Mouse (Mus musculus) lung, embryonic 15.5 days (tissue): Measurements from ENCODE around the gene Uck1. TPM values are rescaled to one million over a fixed set of nuclear protein-coding genes. Genes with fewer than 3 reads are reported as not detected.

Experiments
- ATAC-seq: fragments of 200-750 bp; cut with Nextera tagmentation; 2 replicates; pipeline ENCODE4 v1.8.0; 2017; ENCODE audit warnings: moderate number of reproducible peaks, borderline replicate concordance; ENCODE audit not compliant: low FRiP score, low TSS enrichment; ENCODE audit errors: extremely low read depth
- H3K27ac ChIP-seq: fragments of 300-500 bp; sonication (generic); 2 replicates; pipeline ENCODE4 v1.5.1; 2015; ENCODE audit warnings: moderate library complexity, mild to moderate bottlenecking, inconsistent platforms
- H3K27me3 ChIP-seq: fragments of 300-500 bp; sonication (generic); 2 replicates; pipeline ENCODE4 v1.6.1; 2015; ENCODE audit warnings: inconsistent platforms
- H3K36me3 ChIP-seq: fragments of 300-500 bp; sonication (generic); 2 replicates; pipeline ENCODE4 v1.6.1; 2015; ENCODE audit warnings: inconsistent platforms
- H3K4me1 ChIP-seq: fragments of 300-500 bp; sonication (generic); 2 replicates; pipeline ENCODE4 v1.6.1; 2015; ENCODE audit warnings: inconsistent platforms
- H3K4me2 ChIP-seq: fragments of 300-500 bp; sonication (generic); 2 replicates; pipeline ENCODE4 v1.6.1; 2015; ENCODE audit warnings: inconsistent platforms, mild to moderate bottlenecking, moderate library complexity
- H3K4me3 ChIP-seq: fragments of 300-500 bp; sonication (generic); 2 replicates; pipeline ENCODE4 v1.5.1; 2015; ENCODE audit warnings: mild to moderate bottlenecking, inconsistent platforms
- H3K9ac ChIP-seq: fragments of 300-500 bp; sonication (generic); 2 replicates; pipeline ENCODE4 v1.6.1; 2015; ENCODE audit warnings: inconsistent platforms
- H3K9me3 ChIP-seq: fragments of 300-500 bp; sonication (generic); 2 replicates; pipeline ENCODE4 v1.6.1; 2016; ENCODE audit warnings: inconsistent platforms
- WGBS: fragments of 180-500 bp; shearing (Covaris S2); methylation state at CpG from one replicate; pipeline ENCODE4 v1.1.7; 2015; 5-methylcytosine and 5-hydroxymethylcytosine counted together
- polyA plus RNA-seq: library from polyadenylated mRNA; unstranded; fragments of >200 nt; fragmentation: Nextera tagmentation; extraction: Ambion mirVana; gene quantifications from 2 replicates; pipeline ENCODE4 v1.2.1, GENCODE M21; 2015

The Uck1 gene
- polyA plus RNA-seq, 1 experiment from 2014 or later = 69.9 TPM

DNA sequence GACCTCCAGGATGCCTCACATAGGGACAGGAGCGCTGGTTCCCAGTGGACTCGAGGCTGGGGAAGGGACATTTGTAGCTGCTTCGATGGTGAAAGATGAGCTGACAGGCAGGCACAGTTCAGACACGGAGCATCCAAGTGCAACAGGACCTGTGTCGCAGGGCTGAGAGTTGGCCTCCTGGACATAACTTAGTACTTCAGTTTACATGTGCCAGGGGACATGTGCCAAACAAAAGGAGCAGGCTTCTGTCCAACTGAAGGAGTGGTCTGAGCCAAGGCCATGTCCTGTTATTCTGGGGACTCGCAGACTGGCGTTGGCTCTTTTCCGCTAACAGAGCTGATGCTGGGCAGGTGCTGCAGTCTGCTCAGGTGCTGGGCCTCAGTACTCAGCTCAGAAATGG lies 34.4 kb upstream of the Uck1 start:
- whole genome bisulfite sequencing = 76% methylated on average over 8 of the region's 8 CpGs
- Histone ChIP-seq H3K9me3 (no peaks in the 10 kb centered on the region), H3K4me2 (no peak overlapping the region), H3K27me3 (no peaks in the 10 kb centered on the region), H3K27ac (no peak overlapping the region), H3K4me1 (peaks cover 3% of the 10 kb centered on the region), H3K4me3 (no peak overlapping the region), H3K9ac (no peak overlapping the region), H3K36me3 (peaks cover 45% of the 10 kb centered on the region)
- no peak for ATAC-seq

DNA sequence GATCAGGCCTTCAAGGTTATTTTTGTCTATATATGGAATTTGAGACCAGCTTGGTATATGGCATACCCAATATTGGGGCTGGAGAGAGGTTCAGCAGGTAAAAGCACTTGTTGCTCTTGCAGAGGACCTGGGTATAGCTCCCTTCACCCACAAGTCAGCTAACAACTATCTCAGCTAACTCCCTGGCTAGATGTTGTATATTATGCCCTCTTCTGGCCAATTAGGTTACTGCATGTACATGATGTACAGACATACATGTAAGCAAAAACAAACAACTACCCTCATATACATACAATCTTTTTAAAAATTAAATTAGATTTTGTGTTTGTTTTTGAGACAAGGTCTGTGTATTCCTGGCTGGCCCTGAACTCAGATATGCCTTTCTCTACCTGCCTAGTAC lies 29.6 kb upstream of the Uck1 start:
- H3K4me3 ChIP-seq = peak overlapping the region; percentile 84
- no peaks in the 10 kb centered on the region for H3K27me3 ChIP-seq
- peak overlapping the region; percentile 74 for H3K4me2 ChIP-seq
- ATAC-seq = no peak
- H3K9me3 ChIP-seq = no peaks in the 10 kb centered on the region
- H3K27ac ChIP-seq = no peak overlapping the region
- no peak overlapping the region for H3K9ac ChIP-seq
- H3K36me3 ChIP-seq = peaks cover 20% of the 10 kb centered on the region
- H3K4me1 ChIP-seq = peaks cover 18% of the 10 kb centered on the region

DNA sequence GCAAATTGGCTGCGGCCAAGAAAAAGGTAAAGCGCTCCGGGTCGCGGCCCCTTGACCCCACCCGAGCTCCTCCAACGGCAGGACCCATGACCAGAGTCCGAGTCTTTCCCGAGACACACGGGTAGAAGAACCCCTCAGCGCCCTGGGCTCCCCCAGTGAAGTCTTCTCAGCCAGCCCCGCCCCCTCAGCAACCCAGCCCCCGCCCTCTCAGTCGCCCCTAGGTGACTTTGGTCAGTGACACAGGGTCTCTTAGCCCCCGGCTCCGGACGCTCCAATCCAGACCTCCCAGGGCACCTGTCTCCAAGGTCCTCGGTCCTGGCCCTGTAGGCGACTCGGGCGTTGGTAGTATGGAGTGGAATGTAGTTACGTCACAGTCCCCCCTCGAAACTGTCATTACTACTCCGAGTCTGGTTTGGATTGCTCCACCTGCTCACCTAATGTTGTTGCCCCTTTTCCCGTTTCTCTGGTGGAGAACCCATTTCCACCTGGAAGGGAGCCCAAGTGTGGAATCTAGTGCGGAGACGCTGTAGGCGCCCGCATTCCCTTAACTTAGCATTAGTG lies 28.5 kb upstream of the Uck1 start:
- Histone ChIP-seq H3K4me2 (peak overlapping the region; percentile 74), H3K9ac (peak overlapping the region; percentile 80), H3K36me3 (peaks cover 30% of the 10 kb centered on the region), H3K4me3 (peak overlapping the region; percentile 84), H3K4me1 (peaks cover 18% of the 10 kb centered on the region), H3K9me3 (no peaks in the 10 kb centered on the region), H3K27me3 (no peaks in the 10 kb centered on the region), H3K27ac (peak overlapping the region; percentile 7)
- peak; percentile 60 for ATAC-seq
- under 1% methylated on average over 28 of the region's 29 CpGs for WGBS

DNA sequence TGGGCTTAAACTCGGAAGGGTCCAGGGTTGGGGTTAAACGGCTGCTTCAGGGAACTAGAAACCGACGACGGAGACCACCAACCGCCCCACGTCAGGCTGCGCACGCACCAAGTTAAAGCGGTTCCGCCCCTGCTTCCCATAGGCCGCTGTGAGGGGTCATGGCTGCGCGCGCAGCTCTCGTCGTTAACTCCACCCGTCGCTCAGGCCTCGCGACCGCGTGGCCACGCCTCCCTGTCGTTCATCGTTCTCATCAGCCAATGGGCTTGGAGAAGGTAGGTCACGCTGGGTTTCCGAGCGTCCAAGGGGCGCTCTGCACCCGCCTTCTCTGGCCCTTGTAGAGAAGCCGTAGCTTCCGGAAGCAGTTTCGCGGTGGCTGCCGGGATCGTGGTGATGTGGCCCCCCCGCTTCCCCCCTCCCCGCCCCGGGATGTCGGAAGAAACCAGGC lies 28.0 kb upstream of the Uck1 start, which contains the start of gene Swi5:
TSS of gene Swi5 (minus strand) at position 153 of the 445 bp plus-strand sequence.
- WGBS = under 1% methylated on average over 40 of the region's 41 CpGs
- peak; percentile 99 for ATAC-seq
- Histone ChIP-seq H3K4me2 (peak within 1 kb of the TSS; percentile 87), H3K27ac (peak within 1 kb of the TSS; percentile 68), H3K4me3 (peak within 1 kb of the TSS; percentile 84), H3K9ac (peak within 1 kb of the TSS; percentile 92), H3K27me3 (no peaks in the 10 kb centered on the region), H3K4me1 (peaks cover 18% of the 10 kb centered on the region), H3K9me3 (no peaks in the 10 kb centered on the region), H3K36me3 (peaks cover 28% of the 10 kb centered on the region)

DNA sequence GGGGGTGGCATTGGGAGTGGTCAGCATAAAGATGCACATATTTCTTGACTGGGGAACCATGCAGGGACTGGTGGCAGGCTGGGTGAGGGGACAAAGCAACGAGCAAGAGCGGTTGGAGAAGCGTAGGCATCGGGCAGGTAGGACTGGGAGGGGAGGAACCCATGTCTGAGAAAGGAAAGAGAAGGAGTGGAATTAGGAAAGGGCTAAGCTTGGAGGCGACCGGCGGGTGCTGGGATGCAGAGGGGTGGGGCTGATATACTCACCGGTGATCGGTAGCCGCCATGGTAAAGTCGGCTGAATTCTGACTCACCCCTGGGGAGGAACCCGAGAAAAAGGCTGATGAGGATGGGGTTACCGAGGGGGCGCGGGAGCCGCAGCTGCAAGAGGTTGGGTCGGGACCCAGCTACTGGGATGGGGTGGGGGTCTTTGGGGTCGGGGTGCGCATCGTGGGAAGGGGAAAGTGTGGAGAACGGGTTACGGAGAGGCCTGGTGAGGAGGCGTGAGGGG lies 27.4 kb upstream of the Uck1 start, which contains the start of gene Golga2:
TSS of gene Golga2 (plus strand) at position 51 of the 507 bp plus-strand sequence.
- H3K4me1 ChIP-seq = peaks cover 18% of the 10 kb centered on the region
- H3K36me3 ChIP-seq = peaks cover 22% of the 10 kb centered on the region
- H3K9ac ChIP-seq = peak within 1 kb of the TSS; percentile 92
- peak within 1 kb of the TSS; percentile 84 for H3K4me3 ChIP-seq
- under 1% methylated on average over 23 of the region's 23 CpGs for WGBS
- peak within 1 kb of the TSS; percentile 87 for H3K4me2 ChIP-seq
- H3K27me3 ChIP-seq = no peaks in the 10 kb centered on the region
- H3K9me3 ChIP-seq = no peaks in the 10 kb centered on the region
- peak; percentile 7; the same call in 1 of the 2 replicates for ATAC-seq
- peak within 1 kb of the TSS; percentile 68 for H3K27ac ChIP-seq

DNA sequence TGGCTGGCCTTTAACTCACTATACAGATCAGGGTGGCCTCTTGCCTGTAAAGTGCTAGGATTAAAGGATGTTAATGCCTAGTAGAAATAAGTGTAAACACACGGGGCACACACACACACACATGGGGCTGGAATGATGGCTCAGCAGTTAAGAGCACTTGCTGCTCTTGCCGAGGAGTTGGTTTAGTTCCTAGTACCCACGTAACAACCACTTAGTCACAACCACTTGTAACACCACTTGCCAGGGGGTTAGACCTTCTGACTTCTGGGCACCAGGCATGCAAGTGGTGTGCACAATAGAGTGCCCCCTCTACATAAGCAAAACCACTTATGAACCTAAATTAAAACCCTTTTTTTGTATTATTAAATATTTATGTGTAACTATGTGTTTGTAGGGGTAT lies 24.0 kb upstream of the Uck1 start:
- whole genome bisulfite sequencing = 85% methylated on average over 3 of the region's 3 CpGs
- H3K4me2 ChIP-seq = no peak overlapping the region
- no peak for ATAC-seq
- no peak overlapping the region for H3K9ac ChIP-seq
- peaks cover 50% of the 10 kb centered on the region for H3K36me3 ChIP-seq
- H3K9me3 ChIP-seq = no peaks in the 10 kb centered on the region
- H3K27me3 ChIP-seq = no peaks in the 10 kb centered on the region
- peaks cover 11% of the 10 kb centered on the region for H3K4me1 ChIP-seq
- H3K4me3 ChIP-seq = no peak overlapping the region
- H3K27ac ChIP-seq = no peak overlapping the region

DNA sequence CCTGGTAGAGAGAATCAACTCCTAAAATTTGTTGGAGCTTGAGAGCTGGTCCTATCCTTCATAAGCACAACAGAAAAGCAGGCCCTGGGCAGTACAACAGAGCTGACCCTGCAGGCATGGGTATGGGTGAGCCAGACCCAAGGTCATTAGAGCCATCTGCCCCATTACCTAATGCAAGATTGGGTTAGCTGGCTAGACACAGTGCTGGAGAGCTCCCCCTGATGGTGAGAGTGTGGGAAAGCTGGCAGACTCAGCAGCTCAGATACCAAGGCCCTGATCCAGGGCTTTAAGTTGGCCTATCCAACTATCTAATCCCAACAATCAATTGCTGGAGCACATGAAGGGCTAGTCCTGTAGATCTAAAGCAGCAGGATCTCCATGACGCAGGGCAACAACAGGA lies 22.8 kb upstream of the Uck1 start:
- Histone ChIP-seq H3K4me3 (no peak overlapping the region), H3K9ac (no peak overlapping the region), H3K27ac (no peak overlapping the region), H3K9me3 (no peaks in the 10 kb centered on the region), H3K4me1 (peaks cover 9% of the 10 kb centered on the region), H3K36me3 (peaks cover 63% of the 10 kb centered on the region), H3K27me3 (no peaks in the 10 kb centered on the region), H3K4me2 (no peak overlapping the region)
- WGBS = 89% methylated on average over 1 of the region's 1 CpGs
- no peak for ATAC-seq

DNA sequence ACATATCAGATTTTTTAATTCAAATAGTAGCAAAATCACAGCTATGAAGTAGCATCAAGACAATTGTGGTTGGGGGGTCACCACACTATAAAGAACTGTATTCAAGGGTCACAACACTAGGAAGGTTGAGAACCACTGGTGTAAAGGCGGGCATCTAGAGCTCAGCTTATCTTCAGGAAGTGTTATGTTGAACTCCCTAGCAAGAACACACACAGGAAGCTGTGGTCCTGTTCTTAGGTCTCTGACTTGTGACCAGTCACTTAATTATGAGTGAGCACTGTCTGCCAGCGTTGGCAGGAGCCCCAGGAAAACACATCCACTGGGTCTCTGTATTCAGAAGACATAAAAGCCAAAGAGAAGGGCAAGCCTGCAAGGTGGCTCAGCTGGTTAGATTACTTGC lies 22.3 kb upstream of the Uck1 start:
- Histone ChIP-seq H3K9ac (no peak overlapping the region), H3K9me3 (no peaks in the 10 kb centered on the region), H3K4me1 (peaks cover 9% of the 10 kb centered on the region), H3K27ac (no peak overlapping the region), H3K27me3 (no peaks in the 10 kb centered on the region), H3K4me3 (no peak overlapping the region), H3K36me3 (peaks cover 67% of the 10 kb centered on the region), H3K4me2 (no peak overlapping the region)
- WGBS = 80% methylated on average over 2 of the region's 2 CpGs
- ATAC-seq = no peak

DNA sequence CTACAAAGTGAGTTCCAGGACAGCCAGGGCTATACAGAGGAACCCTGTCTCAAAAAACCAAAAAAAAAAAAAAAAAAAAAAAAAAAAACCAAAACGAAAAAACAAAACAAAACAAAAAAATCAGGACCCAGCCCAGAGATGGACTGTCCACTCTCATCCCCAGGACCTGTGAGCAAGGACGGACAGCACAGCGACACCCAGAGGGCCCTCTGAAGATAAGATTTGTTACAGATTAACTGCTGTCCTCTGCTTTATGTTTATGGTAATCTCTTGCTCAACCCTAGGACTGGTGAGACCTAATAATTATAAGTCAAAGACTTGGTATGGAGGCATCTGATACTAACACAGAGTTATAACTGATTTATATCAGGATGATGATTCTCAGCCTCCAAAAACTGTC lies 15.9 kb upstream of the Uck1 start:
- WGBS = 81% methylated on average over 3 of the region's 3 CpGs
- Histone ChIP-seq H3K4me1 (no peaks in the 10 kb centered on the region), H3K4me3 (no peak overlapping the region), H3K27ac (no peak overlapping the region), H3K4me2 (no peak overlapping the region), H3K9ac (no peak overlapping the region), H3K9me3 (no peaks in the 10 kb centered on the region), H3K27me3 (no peaks in the 10 kb centered on the region), H3K36me3 (peaks cover 39% of the 10 kb centered on the region)
- no peak for ATAC-seq

DNA sequence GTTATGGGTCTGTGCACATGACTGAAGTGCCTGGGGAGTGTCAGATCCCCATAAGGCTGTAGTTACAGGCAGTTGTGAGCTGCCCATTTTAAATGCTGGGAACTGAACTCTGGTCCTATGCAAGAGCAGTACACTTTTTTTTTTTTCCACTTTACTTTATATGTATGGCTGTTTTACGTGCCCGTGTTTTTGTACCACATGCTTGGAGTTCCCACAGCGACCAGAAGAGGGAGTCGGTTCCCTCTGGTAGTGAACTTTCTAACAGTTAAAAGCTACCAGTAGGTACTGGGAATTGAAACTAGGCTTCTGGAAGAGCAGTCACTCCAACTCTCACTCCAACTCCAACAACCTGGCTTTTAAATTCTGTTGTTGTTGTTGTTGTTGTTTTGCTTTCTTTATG lies 676 bp upstream of the Uck1 start:
- no peak overlapping the region for H3K9ac ChIP-seq
- H3K4me3 ChIP-seq = no peak overlapping the region
- H3K36me3 ChIP-seq = peaks cover 22% of the 10 kb centered on the region
- H3K4me2 ChIP-seq = peak overlapping the region; percentile 59; the same call in 1 of the 2 replicates
- WGBS = 43% methylated on average over 4 of the region's 4 CpGs
- no peaks in the 10 kb centered on the region for H3K9me3 ChIP-seq
- ATAC-seq = no peak
- no peaks in the 10 kb centered on the region for H3K27me3 ChIP-seq
- no peak overlapping the region for H3K27ac ChIP-seq
- peaks cover 9% of the 10 kb centered on the region for H3K4me1 ChIP-seq

DNA sequence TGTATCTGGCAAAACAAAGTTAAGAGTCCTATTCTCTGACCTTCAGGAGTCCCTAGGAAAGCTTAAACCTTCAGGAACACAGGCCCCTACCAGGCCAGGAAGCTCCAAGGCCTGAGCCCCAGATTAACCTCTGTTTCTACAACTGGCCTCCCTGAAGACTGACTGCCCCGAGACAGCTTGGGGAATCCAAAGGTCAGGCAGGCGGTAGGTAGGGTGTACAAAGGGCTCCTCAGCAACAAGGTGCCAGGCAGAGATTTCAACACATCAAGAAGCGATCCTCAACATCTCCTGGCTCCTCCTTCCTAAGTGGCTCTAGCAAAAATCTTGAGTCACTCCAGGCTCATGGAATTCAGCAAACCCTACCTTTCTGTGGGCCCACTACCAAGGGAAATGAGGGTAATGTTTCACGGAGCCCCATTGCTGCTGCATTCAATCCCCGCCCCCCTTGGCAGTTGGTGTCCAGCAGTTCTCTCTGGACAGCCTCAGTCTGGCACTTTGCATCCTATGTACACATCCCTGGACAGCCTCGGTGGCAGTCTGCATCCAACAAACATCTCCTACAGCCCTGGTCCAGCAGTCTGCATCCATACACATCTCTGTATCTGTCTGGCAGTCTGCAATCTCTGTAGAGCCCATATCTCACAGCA lies 949 bp downstream of the Uck1 start:
- no peak for ATAC-seq
- H3K4me1 ChIP-seq = peaks cover 9% of the 10 kb centered on the region
- H3K9ac ChIP-seq = peak overlapping the region; percentile 87
- H3K36me3 ChIP-seq = peaks cover 27% of the 10 kb centered on the region
- 41% methylated on average over 6 of the region's 6 CpGs for WGBS
- H3K4me3 ChIP-seq = peak overlapping the region; percentile 80
- H3K27ac ChIP-seq = no peak overlapping the region
- H3K9me3 ChIP-seq = no peaks in the 10 kb centered on the region
- no peaks in the 10 kb centered on the region for H3K27me3 ChIP-seq
- H3K4me2 ChIP-seq = peak overlapping the region; percentile 59

DNA sequence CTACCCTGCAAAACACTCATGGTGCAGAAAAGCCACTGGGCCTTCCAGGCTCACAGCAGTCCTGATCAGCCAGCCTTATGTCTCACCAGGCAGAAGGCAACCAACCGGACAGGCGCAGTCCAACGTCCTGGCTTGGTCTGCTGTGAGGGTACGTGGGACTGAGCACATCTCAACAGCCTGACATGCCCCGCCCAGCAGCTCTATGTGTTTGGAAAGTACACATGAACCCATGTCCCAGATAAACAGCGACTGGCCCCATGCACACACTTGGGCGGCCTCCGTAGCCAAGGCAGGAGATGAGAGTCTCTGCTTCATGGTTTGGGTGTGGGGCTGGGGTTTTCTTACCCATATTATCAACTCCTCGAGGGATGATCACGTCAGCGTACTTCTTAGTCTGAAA lies 3.7 kb downstream of the Uck1 start:
- Histone ChIP-seq H3K9me3 (no peaks in the 10 kb centered on the region), H3K36me3 (peaks cover 45% of the 10 kb centered on the region), H3K4me2 (no peak overlapping the region), H3K4me1 (peaks cover 19% of the 10 kb centered on the region), H3K27me3 (no peaks in the 10 kb centered on the region), H3K9ac (no peak overlapping the region), H3K27ac (no peak overlapping the region), H3K4me3 (no peak overlapping the region)
- ATAC-seq = no peak
- 83% methylated on average over 11 of the region's 11 CpGs for WGBS
